Mouse (Mus musculus): ENCODE measurements around the gene Pard6b.
"Not testable (repeated sequence)": the region's sequence is repeated elsewhere in the genome, so short reads cannot be mapped to it uniquely, and the experiment has no call there.

Gene Pard6b

DNA sequence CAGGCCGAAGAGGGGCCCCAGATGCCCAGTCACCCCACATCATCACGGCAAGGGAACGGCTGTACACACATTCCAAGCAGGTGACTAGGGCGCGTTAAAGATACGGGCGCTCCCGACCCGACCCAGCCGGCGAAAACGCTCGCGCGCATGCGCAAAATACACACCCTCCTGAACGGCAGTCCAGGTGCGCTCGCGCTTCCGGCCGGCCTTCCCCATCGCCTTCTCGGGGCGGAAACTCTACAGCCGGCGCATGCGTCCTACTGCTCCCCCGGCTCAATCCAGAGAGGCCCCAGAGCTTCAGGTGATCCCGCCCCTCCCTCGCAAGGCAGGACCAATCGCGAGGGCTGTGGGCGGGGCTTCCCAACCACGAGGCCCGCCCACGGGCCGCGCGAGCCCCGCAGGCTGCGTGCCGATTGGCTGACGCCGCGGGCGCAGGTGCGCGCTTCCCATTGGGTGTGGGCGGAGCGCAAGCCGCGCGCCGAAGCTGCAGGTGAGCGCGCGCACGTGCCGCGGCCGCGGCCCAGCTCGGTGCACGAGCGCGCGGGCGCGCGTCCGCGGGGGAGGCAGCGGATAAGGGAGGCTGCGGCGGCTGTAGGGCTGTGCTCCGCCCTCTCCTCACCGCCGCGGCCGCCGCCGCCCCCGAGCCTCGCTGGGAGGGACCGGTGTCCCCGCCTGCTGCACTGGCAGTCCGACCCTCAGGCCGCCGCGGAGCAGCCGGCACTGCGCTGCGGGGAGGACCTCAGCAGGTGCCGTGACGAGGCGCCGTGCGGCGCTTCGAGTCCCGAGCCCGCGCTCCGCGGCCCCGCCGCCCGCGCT, at the start of gene Pard6b:
TSS of gene Pard6b (plus strand) at position 574 of the 816 bp plus-strand sequence.
- peak; percentile 93 to 94 for DNase-seq (ENCODE audit: low read depth in 2 of 2, low spot score in 2 of 2)

GRCm38 (mm10) chr2:168031842-168032241, 49.0 kb upstream of the Pard6b start:
- no peak for DNase-seq (ENCODE audit: low read depth in 2 of 2, low spot score in 2 of 2)

DNA sequence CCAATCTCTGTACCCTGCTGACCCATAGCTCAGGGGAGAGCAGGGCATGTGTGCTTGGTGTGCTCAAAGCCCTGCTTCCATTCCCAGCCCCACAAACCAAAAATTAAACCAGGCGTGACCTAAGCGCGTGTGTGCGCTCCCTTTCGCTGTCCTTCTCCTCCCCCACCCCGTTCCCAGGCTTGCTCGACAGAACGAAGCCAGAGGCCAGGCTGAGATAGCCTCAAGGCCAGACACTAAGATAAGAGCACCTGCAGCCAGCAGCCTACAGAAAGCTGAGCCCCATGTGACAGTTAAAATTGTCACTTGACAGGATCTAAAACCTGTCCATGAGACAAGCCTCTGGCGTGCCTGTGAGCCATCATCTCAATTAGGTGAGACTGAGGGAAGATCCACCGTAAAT, 46.9 kb upstream of the Pard6b start:
- DNase-seq (ENCODE audit: low read depth in 2 of 2, low spot score in 2 of 2): no peak

DNA sequence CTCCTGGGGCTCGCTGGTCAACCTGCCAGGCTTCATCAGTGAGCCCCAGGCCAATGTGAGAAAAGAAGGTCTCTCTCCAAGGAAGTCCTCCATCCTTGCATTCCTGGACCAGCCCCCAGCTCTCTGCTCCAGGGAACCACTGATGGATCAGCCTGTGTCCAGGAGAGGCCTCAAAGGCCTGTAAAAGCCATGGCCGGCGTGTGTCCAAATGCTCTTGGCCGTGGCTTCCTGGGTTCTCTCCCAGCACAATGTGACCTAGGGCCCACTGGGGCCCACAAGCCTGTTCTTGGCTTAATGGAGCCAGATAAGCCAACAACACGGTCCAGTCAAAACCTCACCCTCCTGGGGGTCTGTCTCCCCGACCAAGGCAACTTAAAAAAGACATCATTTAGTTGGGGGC, 44.9 kb upstream of the Pard6b start:
- DNase-seq (ENCODE audit: low read depth in 2 of 2, low spot score in 2 of 2): no peak

GRCm38 (mm10) chr2:168037063-168037462, 43.7 kb upstream of the Pard6b start:
- DNase-seq (ENCODE audit: low read depth in 2 of 2, low spot score in 2 of 2): no peak

- DNase-seq (ENCODE audit: low read depth in 2 of 2, low spot score in 2 of 2): no peak
Measured at GRCm38 (mm10) chr2:168040751-168041150, 40.1 kb upstream of the Pard6b start.

DNA sequence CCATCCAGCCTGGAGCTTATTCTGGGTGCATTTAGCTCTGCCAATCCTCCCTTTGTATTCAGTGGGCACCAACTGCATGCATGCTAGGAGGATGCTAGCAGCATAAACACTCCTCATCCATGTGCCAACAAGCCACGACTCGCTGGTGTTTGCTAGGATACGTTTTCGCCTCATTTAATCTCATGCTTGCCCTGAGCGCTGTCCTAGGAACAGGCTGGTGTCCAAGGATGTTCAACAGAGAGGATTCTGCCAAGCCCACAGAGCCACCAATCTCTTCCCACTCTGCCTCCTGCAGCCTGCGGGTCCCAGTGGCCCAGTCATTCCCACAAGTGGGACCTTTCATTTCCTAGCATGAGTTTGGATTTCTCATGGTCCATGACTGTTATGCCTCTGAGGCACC, 38.8 kb upstream of the Pard6b start:
- no peak for DNase-seq (ENCODE audit: low read depth in 2 of 2, low spot score in 2 of 2)

GRCm38 (mm10) chr2:168044681-168045287, 36.0 kb upstream of the Pard6b start:
- no peak for DNase-seq (ENCODE audit: low read depth in 2 of 2, low spot score in 2 of 2)

- no peak for DNase-seq (ENCODE audit: low read depth in 2 of 2, low spot score in 2 of 2)
Measured at GRCm38 (mm10) chr2:168045357-168045756, 35.4 kb upstream of the Pard6b start.

DNA sequence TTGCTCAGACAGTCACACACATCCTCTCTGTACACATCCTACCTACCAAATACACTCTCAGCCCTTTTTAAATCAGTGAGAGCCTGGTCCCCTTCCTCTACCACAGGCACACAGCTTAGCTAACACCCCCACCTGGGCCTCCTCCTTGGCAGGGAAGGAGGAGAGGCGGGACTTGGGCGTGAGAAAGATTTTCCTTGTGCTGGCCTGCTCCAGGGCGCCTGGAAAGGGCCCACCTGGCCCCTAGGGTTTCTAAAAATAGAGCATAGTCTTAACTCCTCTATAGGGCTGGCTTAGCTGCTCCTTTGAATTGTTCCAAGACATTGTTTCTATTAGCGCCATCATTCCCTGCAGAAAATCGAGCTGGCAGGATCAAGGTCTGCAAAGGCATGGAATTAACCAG, 35.0 kb upstream of the Pard6b start:
- no peak for DNase-seq (ENCODE audit: low read depth in 2 of 2, low spot score in 2 of 2)

- DNase-seq (ENCODE audit: low read depth in 2 of 2, low spot score in 2 of 2): no peak
Measured at GRCm38 (mm10) chr2:168046467-168046866, 34.3 kb upstream of the Pard6b start.

DNA sequence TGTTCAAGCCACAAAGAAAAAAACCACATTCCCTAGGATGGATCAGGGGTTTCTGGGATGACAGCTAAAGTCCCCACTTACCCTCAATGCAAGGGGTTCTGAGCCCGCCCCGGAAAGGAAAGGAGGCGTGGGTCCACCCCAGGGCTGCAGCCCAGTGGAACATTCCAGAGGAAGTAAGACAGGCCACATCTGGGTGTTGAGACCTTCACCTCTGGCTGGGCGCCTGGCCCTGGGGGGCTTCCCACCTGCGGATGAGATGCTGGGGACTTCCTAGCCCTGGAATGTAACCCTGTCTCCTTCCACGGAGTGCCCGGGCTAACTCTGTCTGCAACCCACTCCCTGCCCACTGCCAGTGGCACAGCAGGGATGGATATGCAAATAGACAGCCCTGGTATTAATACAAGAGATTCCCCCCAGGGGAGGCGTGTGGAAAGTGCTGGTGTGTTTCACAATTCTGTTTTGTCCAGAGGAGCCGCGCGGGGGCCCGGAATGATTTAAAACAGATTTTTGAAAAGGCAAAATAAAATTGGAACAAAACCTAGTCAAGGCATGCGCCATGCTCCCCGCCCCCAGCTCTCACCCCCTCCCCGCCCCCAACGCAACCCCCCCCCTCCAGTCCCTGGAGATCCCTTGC, 31.7 kb upstream of the Pard6b start:
- DNase-seq (ENCODE audit: low read depth in 2 of 2, low spot score in 2 of 2): no peak

GRCm38 (mm10) chr2:168050000-168050942, 30.5 kb upstream of the Pard6b start:
- DNase-seq (ENCODE audit: low read depth in 2 of 2, low spot score in 2 of 2): no peak

GRCm38 (mm10) chr2:168052156-168052555, 28.6 kb upstream of the Pard6b start:
- DNase-seq (ENCODE audit: low read depth in 2 of 2, low spot score in 2 of 2): no peak

DNA sequence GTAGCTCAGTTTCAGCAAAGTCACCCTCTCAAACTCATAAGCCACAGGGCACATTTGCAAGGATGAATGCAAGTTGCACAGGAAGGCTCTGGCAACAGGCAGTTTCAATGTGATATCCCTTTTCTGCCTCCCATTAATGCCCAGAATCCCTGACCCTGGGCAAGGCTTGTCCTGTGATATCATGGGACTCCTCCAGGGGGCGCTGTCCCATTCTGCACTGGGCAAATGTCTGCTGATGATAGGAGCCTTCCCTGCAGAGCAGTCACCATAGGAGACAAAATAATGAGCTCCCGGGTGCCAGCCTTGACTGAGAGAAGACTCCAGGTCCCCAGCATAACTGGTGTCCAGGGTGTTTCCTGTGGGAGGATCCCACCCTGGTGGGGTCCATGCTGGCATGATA, 28.1 kb upstream of the Pard6b start:
- DNase-seq (ENCODE audit: low read depth in 2 of 2, low spot score in 2 of 2): peak; percentile 11 to 40

GRCm38 (mm10) chr2:168054142-168054541, 26.7 kb upstream of the Pard6b start:
- DNase-seq (ENCODE audit: low read depth in 2 of 2, low spot score in 2 of 2): no peak

DNA sequence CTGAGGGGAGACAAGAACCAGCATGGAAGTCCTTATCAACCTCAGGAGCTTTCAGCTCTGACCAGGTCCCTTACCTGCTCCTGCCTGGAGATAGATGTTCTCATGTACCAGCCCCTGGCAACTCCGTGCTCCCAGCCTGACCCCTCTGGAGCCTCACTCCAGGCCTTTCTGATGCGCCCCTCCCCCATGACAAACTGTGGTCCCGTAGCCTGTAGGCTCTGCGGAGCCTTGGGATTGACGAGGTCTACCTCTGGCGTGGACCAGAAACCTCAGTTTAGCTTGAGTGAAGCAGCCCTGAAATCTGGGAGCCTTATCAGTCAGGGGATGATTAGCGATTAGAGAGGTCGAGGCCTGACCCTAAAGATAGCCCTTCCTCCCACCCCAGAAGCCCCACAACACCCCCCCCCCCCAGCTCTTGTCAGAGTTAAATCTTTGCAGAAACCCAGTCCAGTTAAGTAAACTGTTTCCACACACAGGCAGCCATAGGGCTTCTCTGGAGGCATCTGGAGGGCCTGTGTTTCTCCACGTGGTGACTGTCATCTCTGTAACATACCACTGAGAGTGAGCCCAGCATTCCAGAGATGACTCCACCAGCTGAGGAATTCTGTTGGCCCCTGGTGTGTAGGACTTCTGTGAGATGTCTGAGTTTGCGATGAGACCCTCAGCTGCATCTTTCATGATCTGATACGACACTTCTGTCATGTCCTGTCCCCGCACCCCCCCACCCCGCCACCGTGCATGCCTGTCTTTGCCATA, 24.7 kb upstream of the Pard6b start:
- DNase-seq (ENCODE audit: low read depth in 2 of 2, low spot score in 2 of 2): no peak

GRCm38 (mm10) chr2:168056666-168056933, 24.2 kb upstream of the Pard6b start:
- no peak for DNase-seq (ENCODE audit: low read depth in 2 of 2, low spot score in 2 of 2)

DNA sequence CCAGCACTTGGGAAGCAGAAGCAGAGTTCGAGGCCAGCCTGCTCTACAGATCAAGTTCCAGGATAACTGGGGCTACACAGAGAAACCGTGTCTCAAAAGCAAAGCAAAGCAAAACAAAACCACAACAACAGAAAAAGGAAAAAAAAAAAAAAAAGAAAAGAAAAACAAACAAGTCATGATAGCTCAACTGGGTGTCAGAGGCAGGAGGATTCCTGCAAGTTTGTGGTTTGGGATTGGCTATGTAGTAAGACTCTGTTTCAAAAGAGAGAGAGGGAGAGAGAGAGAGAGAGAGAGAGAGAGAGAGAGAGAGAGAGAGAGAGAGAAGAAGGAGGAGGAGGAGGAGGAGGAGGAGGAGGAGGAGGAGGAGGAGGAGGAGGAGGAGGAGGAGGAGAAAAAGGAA, 22.9 kb upstream of the Pard6b start:
- DNase-seq (ENCODE audit: low read depth in 2 of 2, low spot score in 2 of 2): not testable (repeated sequence)

GRCm38 (mm10) chr2:168058488-168059199, 22.2 kb upstream of the Pard6b start:
- no peak for DNase-seq (ENCODE audit: low read depth in 2 of 2, low spot score in 2 of 2)
